Mouse (Mus musculus) ES-Bruce4 (cell line): ENCODE data around the gene Ptpro. TPM values are rescaled to one million over a fixed set of nuclear protein-coding genes. Genes with fewer than 3 reads are reported as not detected.

Experiments
- H3K27ac ChIP-seq: 2 replicates; pipeline ENCODE4 v1.5.1; 2012; ENCODE audit warnings: low read length, inconsistent platforms; ENCODE audit not compliant: insufficient read depth
- H3K27me3 ChIP-seq: 2 replicates; pipeline ENCODE4 v1.6.1; 2012; ENCODE audit warnings: mild to moderate bottlenecking, low read length, inconsistent platforms; ENCODE audit not compliant: control insufficient read depth, poor library complexity, insufficient read depth, severe bottlenecking
- H3K36me3 ChIP-seq: 2 replicates; pipeline ENCODE4 v1.6.1; 2012; ENCODE audit warnings: inconsistent platforms, mild to moderate bottlenecking, low read length, moderate library complexity; ENCODE audit not compliant: control insufficient read depth, poor library complexity, insufficient read depth, severe bottlenecking
- H3K4me1 ChIP-seq: one replicate; pipeline ENCODE4 v1.8.1; 2011; ENCODE audit warnings: low read length; ENCODE audit not compliant: control insufficient read depth, insufficient read depth
- H3K4me3 ChIP-seq: 2 replicates; pipeline ENCODE4 v1.5.1; 2011; ENCODE audit warnings: low read depth, mild to moderate bottlenecking, low read length
- H3K9ac ChIP-seq: 2 replicates; pipeline ENCODE4 v1.6.1; 2012; ENCODE audit warnings: low read depth, mild to moderate bottlenecking, inconsistent platforms; ENCODE audit not compliant: poor library complexity, severe bottlenecking
- H3K9me3 ChIP-seq: replicated peaks from 2 replicates; pipeline ENCODE4 v1.6.1; 2012; ENCODE audit warnings: mild to moderate bottlenecking, low read length, inconsistent platforms; ENCODE audit not compliant: control insufficient read depth, poor library complexity, insufficient read depth, severe bottlenecking
- CTCF ChIP-seq: IDR thresholded peaks from one replicate; pipeline ENCODE4 v1.8.1; 2011; ENCODE audit warnings: low read depth, low read length
- EP300 ChIP-seq: IDR thresholded peaks from 2 replicates; pipeline ENCODE4 v1.6.1; 2011; ENCODE audit warnings: low read depth, low read length; ENCODE audit not compliant: insufficient read depth
- POLR2A ChIP-seq: IDR thresholded peaks from one replicate; pipeline ENCODE4 v1.8.1; 2011; ENCODE audit warnings: low read length; ENCODE audit not compliant: insufficient read depth
- polyA plus RNA-seq: library from polyadenylated mRNA; stranded (reverse); fragments of >200 nt; gene quantifications from 2 replicates; pipeline ENCODE4 v1.2.4, GENCODE M21; 2011; ENCODE audit warnings: low read depth; ENCODE audit not compliant: missing spikeins, insufficient read depth, insufficient read length

The Ptpro gene
- polyA plus RNA-seq, 1 experiment: not detected

DNA sequence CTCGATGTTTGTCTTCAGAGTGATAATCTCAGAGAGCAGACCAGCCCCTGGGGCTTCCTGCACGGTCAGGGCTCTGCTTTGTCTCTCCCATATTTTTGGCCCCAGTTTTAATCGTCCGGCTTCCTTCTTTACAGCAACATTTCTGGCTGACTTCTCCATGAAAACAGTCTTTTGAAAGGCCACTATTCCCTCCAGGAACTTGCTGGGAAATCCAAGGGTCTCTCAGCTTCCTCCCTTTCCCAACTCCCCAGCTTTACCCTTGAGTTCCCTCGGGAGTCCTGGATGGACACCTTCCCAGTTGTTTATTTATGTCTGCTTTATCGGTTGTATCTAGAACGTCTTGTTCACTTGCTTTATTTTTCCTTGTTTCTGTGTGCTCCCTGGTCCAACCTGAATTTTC, 205.1 kb downstream of the Ptpro start:
- no peaks in the 10 kb centered on the region for H3K27me3 ChIP-seq
- H3K4me1 ChIP-seq: no peaks in the 10 kb centered on the region
- no peaks in the 10 kb centered on the region for H3K9me3 ChIP-seq
- no peak overlapping the region for H3K27ac ChIP-seq
- H3K4me3 ChIP-seq: no peak overlapping the region
- no peak overlapping the region for H3K9ac ChIP-seq
- TF ChIP-seq POLR2A (no peak), CTCF (no peak), EP300 (no peak)
- H3K36me3 ChIP-seq: no peaks in the 10 kb centered on the region

DNA sequence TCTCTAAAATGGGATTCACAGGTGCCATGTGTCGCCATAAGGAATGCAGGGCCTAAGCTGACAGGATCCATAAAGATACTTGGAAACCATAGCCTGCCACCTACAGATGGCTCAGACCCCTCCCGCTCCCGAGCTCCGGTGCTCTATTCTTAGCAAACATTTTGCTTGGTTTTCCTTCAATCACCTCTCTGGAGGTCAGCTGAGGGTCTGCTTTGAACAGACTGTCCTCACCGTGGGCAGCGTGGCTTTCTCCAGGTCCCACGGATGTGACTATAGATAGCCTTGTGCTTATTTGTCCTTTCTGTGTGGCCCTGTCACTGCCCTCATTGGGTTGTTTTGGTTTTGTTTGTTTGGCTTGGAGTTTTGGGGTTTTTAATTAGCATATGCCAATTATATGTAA, 206.0 kb downstream of the Ptpro start:
- Histone ChIP-seq H3K27ac (no peak overlapping the region), H3K4me3 (no peak overlapping the region), H3K4me1 (no peaks in the 10 kb centered on the region), H3K27me3 (no peaks in the 10 kb centered on the region), H3K9ac (no peak overlapping the region), H3K9me3 (no peaks in the 10 kb centered on the region), H3K36me3 (no peaks in the 10 kb centered on the region)
- no peak for TF ChIP-seq CTCF

DNA sequence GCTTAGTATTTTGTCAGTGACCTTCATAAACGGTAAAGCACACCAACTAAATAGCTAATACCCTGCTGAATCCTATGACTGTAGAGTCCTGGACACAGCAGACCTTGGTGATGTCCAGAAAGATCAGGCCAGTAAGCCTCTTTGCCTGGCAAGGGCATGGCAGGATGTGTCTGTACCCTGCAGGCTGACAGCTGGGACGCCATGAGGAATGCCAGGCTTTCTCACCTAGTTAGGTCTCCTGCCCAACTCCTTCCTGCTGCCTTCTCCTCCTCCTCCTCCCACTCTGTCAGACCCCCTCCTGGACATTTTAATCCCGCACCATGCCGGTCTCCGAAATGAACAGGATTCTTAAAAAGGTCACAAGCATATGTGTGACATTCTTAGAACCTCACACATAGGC, 211.7 kb downstream of the Ptpro start:
- H3K27ac ChIP-seq: no peak overlapping the region
- TF ChIP-seq EP300 (no peak), CTCF (no peak), POLR2A (no peak)
- H3K9me3 ChIP-seq: no peaks in the 10 kb centered on the region
- H3K4me3 ChIP-seq: no peak overlapping the region
- H3K36me3 ChIP-seq: no peaks in the 10 kb centered on the region
- no peaks in the 10 kb centered on the region for H3K27me3 ChIP-seq
- no peak overlapping the region for H3K9ac ChIP-seq
- no peaks in the 10 kb centered on the region for H3K4me1 ChIP-seq

- Histone ChIP-seq H3K9me3 (no peaks in the 10 kb centered on the region), H3K27ac (no peak overlapping the region), H3K36me3 (no peaks in the 10 kb centered on the region), H3K9ac (no peak overlapping the region), H3K4me1 (no peaks in the 10 kb centered on the region), H3K27me3 (no peaks in the 10 kb centered on the region), H3K4me3 (no peak overlapping the region)
- TF ChIP-seq CTCF (no peak), POLR2A (no peak), EP300 (no peak)
Measured at GRCm38 (mm10) chr6:137465253-137465652, 213.1 kb downstream of the Ptpro start.

- Histone ChIP-seq H3K4me3 (no peak overlapping the region), H3K4me1 (no peaks in the 10 kb centered on the region), H3K9me3 (no peaks in the 10 kb centered on the region), H3K9ac (no peak overlapping the region), H3K27ac (no peak overlapping the region), H3K36me3 (no peaks in the 10 kb centered on the region), H3K27me3 (no peaks in the 10 kb centered on the region)
- TF ChIP-seq CTCF (no peak), EP300 (no peak), POLR2A (no peak)
Measured at GRCm38 (mm10) chr6:137466256-137466655, 214.1 kb downstream of the Ptpro start.

GRCm38 (mm10) chr6:137467696-137468095, 215.6 kb downstream of the Ptpro start:
- H3K36me3 ChIP-seq: no peaks in the 10 kb centered on the region
- TF ChIP-seq POLR2A: no peak
- TF ChIP-seq CTCF: no peak
- TF ChIP-seq EP300: no peak
- no peak overlapping the region for H3K9ac ChIP-seq
- H3K27me3 ChIP-seq: no peaks in the 10 kb centered on the region
- H3K4me1 ChIP-seq: no peaks in the 10 kb centered on the region
- no peak overlapping the region for H3K27ac ChIP-seq
- H3K9me3 ChIP-seq: no peaks in the 10 kb centered on the region
- no peak overlapping the region for H3K4me3 ChIP-seq
